Mouse (Mus musculus) embryonic stem cell, embryonic (primary cell): Measurements from ENCODE around the gene Slc37a1.

Experiments used
- CTCF ChIA-PET, 4 experiments: fragments of 300-600 bp in 2 of 4; fragments of 350-600 bp in 2 of 4; sonication (Branson Sonifier 250); formaldehyde crosslinking; loops; one replicate each; lab custom pipeline; 2022; ENCODE audit warnings: inconsistent platforms in 2 of 4; lab: Charles Lee
- POLR2A ChIA-PET, 4 experiments: fragments of 300-600 bp in 2 of 4; fragments of 350-600 bp in 2 of 4; sonication (Branson Sonifier 250); formaldehyde crosslinking; loops; one replicate each; lab custom pipeline; 2022; ENCODE audit warnings: antibody characterized with exemption in 4 of 4, inconsistent platforms in 1 of 4; lab: Charles Lee

Gene Slc37a1

DNA sequence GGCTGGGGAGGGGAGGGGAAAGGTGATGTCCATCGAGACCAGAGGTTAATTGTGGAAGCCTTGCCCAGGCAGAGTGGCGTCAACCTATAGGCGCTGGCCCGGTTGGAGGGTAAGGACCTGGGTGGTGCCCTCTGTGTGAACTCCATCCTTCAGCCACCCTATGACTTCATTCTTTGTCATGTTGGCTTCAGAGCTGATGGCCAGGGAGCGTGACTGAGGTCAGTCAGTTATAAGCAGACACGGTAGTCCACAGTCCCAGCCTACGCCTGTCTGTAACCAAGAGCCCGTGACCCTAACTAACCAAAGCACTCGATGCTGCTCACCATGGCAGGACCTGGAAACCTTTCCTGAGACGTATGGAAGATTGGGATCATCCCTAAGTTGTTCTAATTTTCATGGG, 26.1 kb downstream of the Slc37a1 start:
- ChIA-PET POLR2A (interaction anchor here in 3 of 4 experiments (0.6 to 14.1 kb wide), 9 partner anchors 9 to 1582 kb away, joined by 3 to 341 read pairs (median 3); partner anchors contain the start of genes Pknox1 (in 1 of the 3) and Slc37a1 (in 1 of the 3)), CTCF (interaction anchor here in 2 of 4 experiments (0.8 to 1.6 kb wide), 3 partner anchors 12 to 28 kb away, joined by 3 to 5 read pairs (median 4); no protein-coding TSS in a partner anchor)

GRCm38 (mm10) chr17:31315046-31315792, 28.6 kb downstream of the Slc37a1 start:
- ChIA-PET POLR2A (interaction anchor here in 2 of 4 experiments (0.9 to 5.7 kb wide), 6 partner anchors 9 to 28 kb away, joined by 3 to 39 read pairs (median 3); no protein-coding TSS in a partner anchor), CTCF (interaction anchor here in 2 of 4 experiments (0.6 to 1.8 kb wide), 3 partner anchors 10 to 34 kb away, joined by 3 to 8 read pairs (median 3); no protein-coding TSS in a partner anchor)

- ChIA-PET CTCF (interaction anchor here in 3 of 4 experiments (0.6 to 2.2 kb wide), 6 partner anchors 9 to 176 kb away, joined by 3 to 12 read pairs (median 4); no protein-coding TSS in a partner anchor), POLR2A (interaction anchor here in 3 of 4 experiments (0.7 to 5.7 kb wide), 6 partner anchors 9 to 411 kb away, joined by 3 to 39 read pairs (median 3); no protein-coding TSS in a partner anchor)
These were observed 29.4 kb downstream of the Slc37a1 start for GRCm38 (mm10) chr17:31315993-31316392.

- CTCF ChIA-PET = interaction anchor here (0.5 to 2.2 kb wide), 21 partner anchors 8 to 378 kb away, joined by 3 to 21 read pairs (median 6); no protein-coding TSS in a partner anchor
- POLR2A ChIA-PET = interaction anchor here in 3 of 4 experiments (0.5 to 1.5 kb wide), 12 partner anchors 8 to 340 kb away, joined by 3 to 9 read pairs (median 3); partner anchors contain the start of gene Rsph1 (in 1 of the 3)
These were observed 30.4 kb downstream of the Slc37a1 start for GRCm38 (mm10) chr17:31316998-31317397.

GRCm38 (mm10) chr17:31317521-31318272, 31.1 kb downstream of the Slc37a1 start:
- POLR2A ChIA-PET = interaction anchor here in 3 of 4 experiments (0.5 to 1.5 kb wide), 15 partner anchors 9 to 339 kb away, joined by 3 to 9 read pairs (median 3); partner anchors contain the start of gene Rsph1 (in 1 of the 3)
- CTCF ChIA-PET = interaction anchor here (0.6 to 2.2 kb wide), 32 partner anchors 9 to 299 kb away, joined by 3 to 21 read pairs (median 4); partner anchors contain the start of genes Ndufv3 (in 1 of the 4) and Wdr4 (in 1 of the 4)

GRCm38 (mm10) chr17:31318906-31319767, 32.5 kb downstream of the Slc37a1 start:
- POLR2A ChIA-PET = interaction anchor here in 2 of 4 experiments (0.5 to 1.6 kb wide), 4 partner anchors 10 to 321 kb away, joined by 3 to 5 read pairs (median 4); no protein-coding TSS in a partner anchor
- CTCF ChIA-PET = interaction anchor here in 2 of 4 experiments (0.9 to 2.0 kb wide), 3 partner anchors 22 to 65 kb away, joined by 3 to 5 read pairs (median 4); no protein-coding TSS in a partner anchor

DNA sequence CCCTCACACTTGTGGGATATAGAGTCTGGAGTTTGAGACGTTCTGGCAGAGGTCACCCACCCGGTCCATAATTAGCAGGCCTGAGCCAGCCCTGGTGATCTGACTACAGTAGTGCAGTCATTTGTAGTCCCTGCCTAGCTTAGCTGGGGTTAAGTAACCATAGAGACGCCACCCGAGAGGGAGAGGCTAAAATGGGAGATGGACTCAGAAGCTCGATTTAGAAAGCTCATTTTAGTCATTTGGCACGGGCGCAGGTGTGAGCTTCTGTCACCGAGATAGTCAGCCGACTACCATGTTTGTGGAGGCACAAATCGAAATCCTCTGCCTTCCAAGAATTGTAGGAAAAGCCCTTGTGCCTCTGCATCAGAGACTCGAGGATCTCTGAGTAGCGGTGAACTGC, 34.8 kb downstream of the Slc37a1 start:
- CTCF ChIA-PET = interaction anchor here in 2 of 4 experiments (0.5 to 0.7 kb wide), 4 partner anchors 9 to 486 kb away, joined by 3 to 9 read pairs (median 4); no protein-coding TSS in a partner anchor
- POLR2A ChIA-PET = interaction anchor here in 3 of 4 experiments (0.7 to 12.0 kb wide), 10 partner anchors 9 to 943 kb away, joined by 3 to 70 read pairs (median 3); no protein-coding TSS in a partner anchor

DNA sequence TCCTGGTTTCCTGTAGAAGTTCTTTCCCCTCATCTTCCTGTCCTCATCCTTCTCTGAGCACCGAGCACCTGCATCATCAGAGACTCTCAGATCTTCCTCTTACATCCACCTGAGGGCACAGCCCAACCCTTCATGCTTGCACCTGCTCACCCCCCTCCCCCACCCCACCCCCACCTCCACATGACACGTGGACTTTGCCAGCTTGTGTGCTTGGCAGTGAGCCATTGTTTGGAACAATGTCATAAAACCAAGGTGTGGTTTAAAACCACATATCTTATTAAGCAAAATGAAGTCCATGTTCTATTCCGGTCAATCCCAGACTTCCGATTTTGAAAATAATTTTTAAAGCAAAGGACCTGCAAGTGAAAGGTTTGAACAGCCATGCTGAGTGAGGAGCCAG, 35.9 kb downstream of the Slc37a1 start:
- POLR2A ChIA-PET = interaction anchor here in 2 of 4 experiments (1.0 to 12.0 kb wide), 5 partner anchors 9 to 27 kb away, joined by 3 to 70 read pairs (median 31); no protein-coding TSS in a partner anchor
- CTCF ChIA-PET = interaction anchor here in 1 of 4 experiments (2.1 kb wide), 2 partner anchors 27 to 170 kb away, joined by 6 to 14 read pairs; no protein-coding TSS in a partner anchor

- POLR2A ChIA-PET = interaction anchor here in 2 of 4 experiments (0.5 to 12.0 kb wide), 7 partner anchors 10 to 64 kb away, joined by 3 to 70 read pairs (median 3); no protein-coding TSS in a partner anchor
These were observed 36.8 kb downstream of the Slc37a1 start for GRCm38 (mm10) chr17:31323379-31323778.

GRCm38 (mm10) chr17:31324227-31324626, 37.6 kb downstream of the Slc37a1 start:
- ChIA-PET CTCF (interaction anchor here (0.5 to 3.1 kb wide), 19 partner anchors 8 to 201 kb away, joined by 3 to 14 read pairs (median 4); no protein-coding TSS in a partner anchor), POLR2A (interaction anchor here in 2 of 4 experiments (0.7 to 12.0 kb wide), 7 partner anchors 11 to 77 kb away, joined by 3 to 70 read pairs (median 5); no protein-coding TSS in a partner anchor)

More at GRCm38 (mm10) chr17:31323379-31323778, 36.8 kb downstream of the Slc37a1 start:
- CTCF ChIA-PET = interaction anchor here (0.9 to 2.3 kb wide), 12 partner anchors 9 to 312 kb away, joined by 3 to 14 read pairs (median 4); no protein-coding TSS in a partner anchor

GRCm38 (mm10) chr17:31325451-31326219, 39.0 kb downstream of the Slc37a1 start:
- CTCF ChIA-PET = interaction anchor here (0.6 to 4.6 kb wide), 51 partner anchors 8 to 998 kb away, joined by 3 to 32 read pairs (median 4); partner anchors contain the start of gene Cbs (in 1 of the 4)
- POLR2A ChIA-PET = interaction anchor here (0.6 to 12.0 kb wide), 17 partner anchors 11 to 297 kb away, joined by 3 to 70 read pairs (median 4); no protein-coding TSS in a partner anchor

- CTCF ChIA-PET = interaction anchor here (0.6 to 4.6 kb wide), 47 partner anchors 8 to 999 kb away, joined by 3 to 32 read pairs (median 4); partner anchors contain the start of gene Cbs (in 1 of the 4)
- POLR2A ChIA-PET = interaction anchor here (0.6 to 12.0 kb wide), 16 partner anchors 10 to 296 kb away, joined by 3 to 70 read pairs (median 4); no protein-coding TSS in a partner anchor
These were observed 39.7 kb downstream of the Slc37a1 start for GRCm38 (mm10) chr17:31326220-31326852.

- POLR2A ChIA-PET = interaction anchor here (0.5 to 12.0 kb wide), 12 partner anchors 8 to 1147 kb away, joined by 3 to 70 read pairs (median 3); no protein-coding TSS in a partner anchor
These were observed 41.9 kb downstream of the Slc37a1 start for GRCm38 (mm10) chr17:31328466-31328865.

GRCm38 (mm10) chr17:31330622-31331021, 44.0 kb downstream of the Slc37a1 start:
- ChIA-PET CTCF (interaction anchor here (0.5 to 6.7 kb wide), 81 partner anchors 9 to 620 kb away, joined by 3 to 99 read pairs (median 4); partner anchors contain the start of genes Pde9a (in 2 of the 4) and Rsph1 (in 1 of the 4)), POLR2A (interaction anchor here (0.6 to 12.0 kb wide), 10 partner anchors 10 to 132 kb away, joined by 3 to 70 read pairs (median 3); partner anchors contain the start of gene Tmprss3 (in 1 of the 4))

More at GRCm38 (mm10) chr17:31328466-31328865, 41.9 kb downstream of the Slc37a1 start:
- CTCF ChIA-PET = interaction anchor here (0.5 to 6.7 kb wide), 34 partner anchors 10 to 1432 kb away, joined by 3 to 99 read pairs (median 3); partner anchors contain the start of gene Rsph1 (in 1 of the 4)
